Mouse (Mus musculus): Measurements from ENCODE around the gene Gm21860.
"Not testable (repeated sequence)": the region's sequence is repeated elsewhere in the genome, so short reads cannot be mapped to it uniquely, and the experiment has no call there.

DNA sequence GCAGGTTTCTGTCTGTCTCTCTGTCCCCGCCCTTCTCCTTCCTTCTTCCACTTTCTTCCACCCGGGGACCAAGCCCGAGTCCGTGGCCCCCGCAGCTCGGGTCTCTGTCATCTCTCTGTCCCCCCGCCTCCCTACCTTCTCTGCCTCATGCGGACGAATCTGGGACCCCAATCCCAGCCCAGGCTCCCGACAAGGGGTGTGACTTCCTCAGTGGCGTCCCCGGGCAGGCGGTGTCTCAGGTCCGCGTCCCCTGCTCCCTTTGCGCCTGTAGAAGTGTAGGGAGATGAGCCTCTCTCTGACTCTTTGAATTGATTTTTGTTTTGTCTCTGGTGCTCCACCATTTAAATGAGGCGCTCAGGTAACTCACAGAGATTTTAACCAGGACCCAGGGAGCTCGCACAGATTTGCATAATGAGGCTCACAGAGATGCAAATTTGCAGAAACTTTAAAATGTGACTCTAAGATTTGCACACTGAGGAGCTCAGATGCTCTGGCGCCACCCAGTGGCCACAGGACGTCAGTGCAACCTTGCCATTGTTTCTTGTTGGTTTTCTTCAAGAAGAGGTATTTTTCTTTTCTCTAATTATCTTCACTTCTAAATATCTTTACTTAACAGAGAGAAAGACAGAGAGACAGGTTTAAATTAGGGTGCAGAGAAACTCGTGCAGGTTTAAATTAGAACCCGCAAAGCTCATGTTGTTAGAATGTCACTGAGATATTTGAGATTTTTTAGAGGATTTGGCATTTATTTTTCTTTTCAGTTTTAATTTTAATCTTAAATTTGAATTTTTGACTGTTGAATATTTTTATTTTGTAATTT is 35.8 kb downstream of the Gm21860 start:
- TF ChIP-seq CTCF (IDR thresholded peaks at IDR 0.05; ENCODE audit: low read depth, low read length); POLR2A (IDR thresholded peaks at IDR 0.05; ENCODE audit: borderline replicate concordance, low read depth, low read length): not testable (repeated sequence)

Measured in bone marrow macrophage, adult 2 months (primary cell).